Mouse (Mus musculus) lung, embryonic 16.5 days (tissue): ENCODE measurements around the gene A730015C16Rik. TPM values are rescaled to one million over a fixed set of nuclear protein-coding genes. Genes with fewer than 3 reads are reported as not detected.

Experiments used
- ATAC-seq: fragments of 200-750 bp; cut with Nextera tagmentation; 2 replicates; pipeline ENCODE4 v1.8.0; 2017; ENCODE audit warnings: low read depth, mild to moderate bottlenecking, moderate library complexity
- H3K27ac ChIP-seq: fragments of 300-500 bp; sonication (generic); 2 replicates; pipeline ENCODE4 v1.5.1; 2014; ENCODE audit warnings: mild to moderate bottlenecking, control low read depth, low read length
- H3K27me3 ChIP-seq: fragments of 300-500 bp; sonication (generic); 2 replicates; pipeline ENCODE4 v1.6.1; 2014; ENCODE audit warnings: low read depth, low read length, mixed read lengths; ENCODE audit not compliant: control insufficient read depth, insufficient read depth
- H3K36me3 ChIP-seq: fragments of 300-500 bp; sonication (generic); 2 replicates; pipeline ENCODE4 v1.6.1; 2014; ENCODE audit warnings: low read length; ENCODE audit not compliant: control insufficient read depth, insufficient read depth
- H3K4me1 ChIP-seq: fragments of 300-500 bp; sonication (generic); replicated peaks from 2 replicates; pipeline ENCODE4 v1.6.1; 2014; ENCODE audit warnings: low read length, mixed read lengths; ENCODE audit not compliant: control insufficient read depth, insufficient read depth
- H3K4me2 ChIP-seq: fragments of 300-500 bp; sonication (generic); 2 replicates; pipeline ENCODE4 v1.6.1; 2014; ENCODE audit warnings: low read depth, low read length, control low read depth
- H3K4me3 ChIP-seq: fragments of 300-500 bp; sonication (generic); 2 replicates; pipeline ENCODE4 v1.5.1; 2014; ENCODE audit warnings: mild to moderate bottlenecking, low read length, control low read depth
- H3K9ac ChIP-seq: fragments of 300-500 bp; sonication (generic); 2 replicates; pipeline ENCODE4 v1.6.1; 2014; ENCODE audit warnings: low read length, control low read depth
- H3K9me3 ChIP-seq: fragments of 300-500 bp; sonication (generic); 2 replicates; pipeline ENCODE4 v1.6.1; 2016; ENCODE audit warnings: low read length; ENCODE audit not compliant: control insufficient read depth
- WGBS: fragments of 180-500 bp; shearing (Covaris S2); extraction: QIAGEN DNeasy Blood & Tissue Kit; methylation state at CpG from one replicate; pipeline ENCODE4 v1.1.7; 2014; 5-methylcytosine and 5-hydroxymethylcytosine counted together
- polyA plus RNA-seq: library from polyadenylated mRNA; unstranded; fragments of >200 nt; fragmentation: Nextera tagmentation; extraction: Ambion mirVana; gene quantifications from 2 replicates; pipeline ENCODE4 v1.2.1, GENCODE M21; 2015

The A730015C16Rik gene
- polyA plus RNA-seq, 1 experiment from 2014 or later, result 1.5 TPM

DNA sequence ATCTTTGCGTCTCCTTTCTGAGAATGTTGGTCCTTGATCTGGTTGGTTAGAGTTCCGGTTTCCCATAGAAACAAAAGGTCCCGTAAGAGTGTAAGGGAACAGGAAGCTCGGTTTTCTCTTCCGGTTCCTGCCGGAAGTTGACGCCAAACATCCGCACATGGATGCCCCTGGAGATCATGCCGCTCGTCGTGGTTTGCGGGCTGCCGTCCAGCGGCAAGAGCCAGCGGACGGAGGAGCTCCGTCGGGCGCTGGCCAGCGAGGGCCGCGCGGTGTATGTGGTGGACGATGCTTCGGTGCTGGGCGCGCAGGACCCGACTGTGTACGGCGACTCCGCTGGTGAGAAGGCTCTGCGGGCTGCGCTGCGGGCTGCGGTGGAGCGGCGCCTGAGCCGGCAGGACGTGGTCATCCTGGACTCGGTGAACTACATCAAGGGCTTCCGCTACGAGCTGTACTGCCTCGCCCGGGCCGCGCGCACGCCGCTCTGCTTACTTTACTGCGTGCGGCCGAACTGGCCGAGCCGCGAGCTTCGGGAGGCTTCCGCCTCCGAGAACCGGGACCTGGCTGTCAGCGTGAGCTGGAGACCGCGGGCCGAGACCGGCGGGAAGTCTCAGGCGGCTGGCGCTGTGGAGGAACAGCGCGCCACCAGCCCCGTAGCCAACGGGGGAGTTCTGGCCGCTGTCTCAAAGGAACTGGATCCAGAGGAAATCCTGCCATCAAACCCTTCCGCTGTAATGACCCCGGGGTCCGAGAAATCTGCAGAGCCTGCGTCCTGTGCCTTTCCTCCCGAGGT is 509 bp downstream of the A730015C16Rik start, which contains the start of gene Kti12:
Gene Kti12, plus strand, starts transcription at position 71 of the 790 bp plus-strand sequence.
- peak within 1 kb of the TSS; percentile 95 for H3K27ac ChIP-seq
- H3K4me3 ChIP-seq, result peak within 1 kb of the TSS; percentile 96
- ATAC-seq, result peak; percentile 76
- peaks cover 29% of the 10 kb centered on the region for H3K4me1 ChIP-seq
- WGBS, result under 1% methylated on average over 77 of the region's 77 CpGs
- H3K4me2 ChIP-seq, result peak within 1 kb of the TSS; percentile 90
- H3K27me3 ChIP-seq, result no peaks in the 10 kb centered on the region
- H3K36me3 ChIP-seq, result no peaks in the 10 kb centered on the region
- no peaks in the 10 kb centered on the region for H3K9me3 ChIP-seq
- H3K9ac ChIP-seq, result peak within 1 kb of the TSS; percentile 84

DNA sequence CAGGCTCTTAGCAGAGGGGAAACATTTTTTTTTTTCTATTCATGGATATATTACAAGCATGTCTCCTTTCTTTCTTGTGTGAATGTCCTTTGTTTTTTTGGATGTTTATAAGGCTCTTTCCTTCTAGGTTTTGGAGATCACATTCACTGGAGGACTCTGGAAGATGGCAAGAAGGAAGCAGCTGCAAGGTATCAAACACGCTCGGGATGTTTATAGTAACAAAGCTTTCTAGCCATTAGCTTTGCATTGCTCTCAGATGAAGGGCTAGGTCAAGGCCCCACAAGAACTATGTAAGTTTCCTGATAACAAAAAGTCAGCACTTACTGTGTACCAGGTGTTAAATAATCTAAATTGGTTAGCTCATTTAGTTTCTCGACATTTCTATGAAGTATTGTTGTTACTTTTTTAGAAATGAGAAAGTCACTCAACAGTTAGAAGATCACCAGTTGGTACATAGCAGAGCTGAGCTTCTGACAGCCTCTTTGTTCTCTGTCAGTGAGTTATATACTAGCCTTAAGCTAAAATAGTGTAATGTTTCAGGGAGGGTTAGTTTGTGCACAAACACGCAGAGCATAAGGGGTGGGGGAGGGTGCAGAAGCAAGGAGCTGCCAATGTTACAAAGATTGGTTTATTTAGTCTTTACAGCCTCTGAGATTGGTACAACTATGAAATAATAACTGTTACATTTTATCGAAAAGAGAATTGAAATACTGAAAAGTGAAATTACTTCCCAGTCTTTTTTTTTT is 2.4 kb downstream of the A730015C16Rik start:
- 38% methylated on average over 5 of the region's 5 CpGs for WGBS
- no peak overlapping the region for H3K4me3 ChIP-seq
- ATAC-seq, result peak; percentile 79
- H3K27ac ChIP-seq, result peak overlapping the region; percentile 85
- H3K36me3 ChIP-seq, result no peaks in the 10 kb centered on the region
- no peaks in the 10 kb centered on the region for H3K27me3 ChIP-seq
- H3K9me3 ChIP-seq, result no peaks in the 10 kb centered on the region
- no peak overlapping the region for H3K9ac ChIP-seq
- peak overlapping the region; percentile 35; the same call in 1 of the 2 replicates for H3K4me2 ChIP-seq
- peaks cover 29% of the 10 kb centered on the region for H3K4me1 ChIP-seq

GRCm38 (mm10) chr4:108843336-108843735 is 5.1 kb downstream of the A730015C16Rik start:
- no peak overlapping the region for H3K4me2 ChIP-seq
- no peak overlapping the region for H3K27ac ChIP-seq
- H3K27me3 ChIP-seq, result no peaks in the 10 kb centered on the region
- no peak overlapping the region for H3K9ac ChIP-seq
- H3K36me3 ChIP-seq, result peaks cover 3% of the 10 kb centered on the region
- H3K9me3 ChIP-seq, result no peaks in the 10 kb centered on the region
- H3K4me1 ChIP-seq, result peaks cover 19% of the 10 kb centered on the region
- ATAC-seq, result no peak
- H3K4me3 ChIP-seq, result no peak overlapping the region

- no peak overlapping the region for H3K27ac ChIP-seq
- H3K9me3 ChIP-seq, result no peaks in the 10 kb centered on the region
- WGBS, result 58% methylated on average over 7 of the region's 7 CpGs
- no peak overlapping the region for H3K4me2 ChIP-seq
- H3K36me3 ChIP-seq, result peaks cover 3% of the 10 kb centered on the region
- no peaks in the 10 kb centered on the region for H3K27me3 ChIP-seq
- no peak overlapping the region for H3K4me3 ChIP-seq
- H3K9ac ChIP-seq, result no peak overlapping the region
- ATAC-seq, result no peak
- H3K4me1 ChIP-seq, result peaks cover 18% of the 10 kb centered on the region
Measured at GRCm38 (mm10) chr4:108841920-108842578, 6.4 kb downstream of the A730015C16Rik start.

- Histone ChIP-seq H3K36me3 (peaks cover 3% of the 10 kb centered on the region), H3K4me2 (no peak overlapping the region), H3K4me1 (peaks cover 9% of the 10 kb centered on the region), H3K9ac (no peak overlapping the region), H3K27ac (no peak overlapping the region), H3K4me3 (no peak overlapping the region), H3K9me3 (no peaks in the 10 kb centered on the region), H3K27me3 (no peaks in the 10 kb centered on the region)
- WGBS, result 62% methylated on average over 4 of the region's 4 CpGs
- no peak for ATAC-seq
Measured at GRCm38 (mm10) chr4:108838031-108838430, 10.4 kb downstream of the A730015C16Rik start.

DNA sequence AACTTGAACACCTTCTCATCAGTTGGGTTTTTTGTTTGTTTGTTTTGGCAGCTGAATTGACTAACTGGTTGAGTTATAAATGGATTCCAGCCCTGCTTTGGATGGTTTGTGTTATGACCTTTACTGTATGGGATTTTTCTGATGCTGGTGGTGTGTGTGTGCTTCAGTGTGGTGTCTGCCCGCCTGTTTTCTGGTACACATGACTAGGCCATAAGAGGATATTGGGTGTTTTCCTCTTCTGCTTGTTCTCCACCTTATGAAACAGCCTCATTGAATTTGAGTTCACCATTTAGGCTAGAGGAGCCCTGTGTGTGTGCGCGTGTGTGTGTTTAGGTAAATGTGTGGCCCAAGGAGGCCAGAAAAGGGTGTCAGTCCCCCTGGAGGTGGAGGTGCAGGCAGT is 12.9 kb downstream of the A730015C16Rik start:
- no peak for ATAC-seq
- no peaks in the 10 kb centered on the region for H3K9me3 ChIP-seq
- peak overlapping the region; percentile 76 for H3K9ac ChIP-seq
- 48% methylated on average over 3 of the region's 3 CpGs for WGBS
- H3K4me2 ChIP-seq, result peak overlapping the region; percentile 72
- H3K4me1 ChIP-seq, result peaks cover 19% of the 10 kb centered on the region
- H3K36me3 ChIP-seq, result peaks cover 3% of the 10 kb centered on the region
- H3K27ac ChIP-seq, result peak overlapping the region; percentile 97; the same call in 1 of the 2 replicates
- no peaks in the 10 kb centered on the region for H3K27me3 ChIP-seq
- H3K4me3 ChIP-seq, result peak overlapping the region; percentile 83

GRCm38 (mm10) chr4:108834971-108835311 is 13.5 kb downstream of the A730015C16Rik start:
- no peak for ATAC-seq
- peaks cover 19% of the 10 kb centered on the region for H3K4me1 ChIP-seq

GRCm38 (mm10) chr4:108834115-108834970 is 14.1 kb downstream of the A730015C16Rik start, which contains the start of gene Txndc12:
TSS of gene Txndc12 (plus strand) at chr4:108834601.
- H3K4me1 ChIP-seq, result peaks cover 19% of the 10 kb centered on the region
- WGBS, result under 1% methylated on average over 34 of the region's 34 CpGs

More at GRCm38 (mm10) chr4:108834971-108835311, 13.5 kb downstream of the A730015C16Rik start:
- Histone ChIP-seq H3K4me3 (peak overlapping the region; percentile 83), H3K27me3 (no peaks in the 10 kb centered on the region), H3K36me3 (peaks cover 2% of the 10 kb centered on the region; the same call in 1 of the 2 replicates), H3K9me3 (no peaks in the 10 kb centered on the region), H3K27ac (peak overlapping the region; percentile 97), H3K4me2 (peak overlapping the region; percentile 72), H3K9ac (peak overlapping the region; percentile 76)
- WGBS, result under 1% methylated on average over 15 of the region's 15 CpGs

More at GRCm38 (mm10) chr4:108834115-108834970, 14.1 kb downstream of the A730015C16Rik start, which contains the start of gene Txndc12:
- Histone ChIP-seq H3K4me2 (peak within 1 kb of the TSS; percentile 72), H3K4me3 (peak within 1 kb of the TSS; percentile 83), H3K9me3 (no peaks in the 10 kb centered on the region), H3K27me3 (no peaks in the 10 kb centered on the region), H3K9ac (peak within 1 kb of the TSS; percentile 93), H3K36me3 (peaks cover 4% of the 10 kb centered on the region; the same call in 1 of the 2 replicates), H3K27ac (peak within 1 kb of the TSS; percentile 97)
- peak; percentile 88 for ATAC-seq
